In the genomic region with DNA sequence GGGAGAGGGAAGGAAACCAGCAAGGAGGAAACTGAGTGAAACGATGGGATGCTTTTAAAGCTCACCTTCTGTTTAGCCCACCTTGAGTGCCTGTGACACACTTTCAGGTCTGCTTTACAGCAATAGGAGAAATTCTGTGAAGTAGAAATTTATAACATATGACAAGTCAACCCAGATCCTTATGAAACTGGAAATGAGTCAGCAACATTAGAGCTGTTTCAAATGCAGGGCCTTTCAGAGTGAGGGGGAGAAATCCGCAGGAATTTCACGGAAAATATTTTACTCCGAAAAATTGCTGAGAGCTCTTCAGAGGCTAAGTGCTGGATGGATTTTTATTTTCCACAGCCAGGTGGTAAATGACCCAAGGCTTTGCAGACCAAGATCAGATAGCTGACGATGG, we compare ENCODE assay signal across 13 mouse cellular contexts.
"Had no signal": no experiment of that assay in that cellular context is flagged by ENCODE, and none has a peak within 500 bp of the region (broad histone marks: within the 10 kb centered on the region; RNA-seq: fewer than 3 reads in every experiment).

No protein-coding gene starts in this region.

- ATAC-seq: midbrain, embryonic 15.5 days had no signal

- H3K27me3 ChIP-seq: liver, embryonic 13.5 days; midbrain, embryonic 12.5 days; midbrain, embryonic 15.5 days had no signal

- H3K4me1 ChIP-seq: liver, embryonic 13.5 days; midbrain, embryonic 12.5 days; midbrain, embryonic 15.5 days had no signal

- H3K36me3 ChIP-seq: liver, embryonic 13.5 days; midbrain, embryonic 12.5 days; midbrain, embryonic 15.5 days had no signal

- H3K27ac ChIP-seq: liver, embryonic 13.5 days; midbrain, embryonic 12.5 days; midbrain, embryonic 15.5 days had no signal

- H3K9me3 ChIP-seq: liver, embryonic 13.5 days; midbrain, embryonic 12.5 days; midbrain, embryonic 15.5 days had no signal

- DNase-seq: kidney, adult 18-20 months; kidney, adult 9 months; kidney, postnatal 14 days; kidney, postnatal 4 days; liver, embryonic 13.5 days; lung, adult 2 months; lung, postnatal 14 days; lung, postnatal 4 days; thymus, adult 2 months; thymus, postnatal 25 days had no signal

- H3K9ac ChIP-seq: liver, embryonic 13.5 days; midbrain, embryonic 12.5 days; midbrain, embryonic 15.5 days had no signal

- H3K4me3 ChIP-seq: liver, embryonic 13.5 days; midbrain, embryonic 12.5 days; midbrain, embryonic 15.5 days; myocyte had no signal

- H3K4me2 ChIP-seq: liver, embryonic 13.5 days; midbrain, embryonic 12.5 days; midbrain, embryonic 15.5 days had no signal
